Comparison of ENCODE assay signal across 8 mouse cellular contexts in the genomic region with DNA sequence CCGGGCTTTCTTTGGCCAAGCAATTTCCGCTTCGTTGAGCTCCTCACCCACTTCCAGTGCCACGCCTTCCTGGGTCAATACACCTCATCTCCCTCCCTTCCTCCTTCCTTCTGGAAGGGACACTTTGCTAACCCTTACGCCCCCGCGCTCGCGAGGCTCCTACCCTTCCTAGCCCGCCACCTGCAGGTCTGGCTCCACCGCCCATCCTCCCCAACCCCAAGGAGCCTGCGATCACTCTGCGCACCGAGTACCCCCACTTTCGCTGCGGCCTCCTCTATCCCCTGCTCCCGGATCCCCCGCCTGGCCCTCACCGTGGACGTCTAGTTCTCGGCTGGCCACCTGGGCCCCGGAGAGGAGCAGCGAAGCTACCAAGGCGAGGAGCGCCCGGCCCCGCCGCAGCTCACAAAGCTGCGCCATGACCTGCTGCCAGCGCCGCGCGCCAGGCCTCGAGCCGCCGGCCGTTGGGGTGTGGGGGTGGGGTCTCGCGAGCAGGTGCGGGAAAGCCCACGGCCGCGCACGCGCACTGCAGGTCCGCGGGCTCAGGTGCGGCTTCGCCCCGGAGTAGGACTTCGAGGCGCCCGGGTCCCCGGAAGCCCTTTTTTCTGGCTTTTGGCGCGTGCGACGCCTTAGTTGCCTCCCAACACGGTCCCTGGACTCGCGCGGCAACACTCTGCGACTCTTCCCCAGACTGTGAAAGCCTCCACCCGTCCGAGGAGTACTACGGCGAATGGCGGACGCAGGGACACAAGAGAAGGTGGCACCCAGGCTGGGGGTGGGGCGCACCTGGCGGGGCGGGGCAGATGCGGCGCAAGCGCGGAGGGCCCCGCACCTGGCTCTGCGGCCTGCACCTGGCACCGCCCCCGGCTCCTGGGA. TPM values are rescaled to one million over a fixed set of nuclear protein-coding genes. Genes with fewer than 3 reads are reported as not detected.
A peak's percentile ranks its signal among the peaks of the same experiment; 100 is the strongest.
DNase-seq lines count a peak whose midpoint lies in the region; ATAC-seq and TF ChIP-seq lines count a peak whose summit lies in the region.

A gene (minus strand): TSS at position 712 of the 873 bp plus-strand sequence.

- H3K27ac ChIP-seq in ES-Bruce4 (ENCODE audit: insufficient read depth, low read length) = peak within 1 kb of the TSS; percentile 31
- peak within 1 kb of the TSS; percentile 89 for H3K27ac ChIP-seq in embryonic facial prominence, embryonic 15.5 days (replicated peaks)
- no peak within 1 kb of the TSS for H3K27ac ChIP-seq in hindbrain, embryonic 11.5 days (ENCODE audit: low read depth, low read length)

- peak; percentile 82 for ATAC-seq in embryonic facial prominence, embryonic 15.5 days (ENCODE audit: insufficient number of reproducible peaks, low FRiP score, low TSS enrichment, low read depth)
- peak; percentile 65; the same call in 1 of the 2 replicates for ATAC-seq in hindbrain, embryonic 11.5 days (ENCODE audit: low FRiP score)
- no peak for ATAC-seq in erythroid progenitor cell, adult 5-6 weeks (replicated peaks; ENCODE audit: low FRiP score, poor library complexity, severe bottlenecking)

- peak within 1 kb of the TSS; percentile 87 for H3K4me3 ChIP-seq in ES-Bruce4 (ENCODE audit: low read depth, low read length)
- peak within 1 kb of the TSS; percentile 61 for H3K4me3 ChIP-seq in embryonic facial prominence, embryonic 15.5 days (replicated peaks)
- peak within 1 kb of the TSS; percentile 56 for H3K4me3 ChIP-seq in hindbrain, embryonic 11.5 days (ENCODE audit: low read depth, low read length)

- peak; percentile 81 to 93 for DNase-seq in adrenal gland, adult (ENCODE audit: inconsistent age in 2 of 2, low spot score in 1 of 2)
- peak; percentile 64 for DNase-seq in hindbrain, embryonic 11.5 days (ENCODE audit: low spot score)
- no peak for DNase-seq in layer of hippocampus, postnatal 25 days (ENCODE audit: extremely low spot score in 1 of 2, low spot score in 1 of 2)
- peak; percentile 88 for DNase-seq in lung, postnatal 36 days
- DNase-seq in retina, postnatal 7 days (ENCODE audit: low read depth, low spot score) = peak; percentile 58

- H3K4me1 ChIP-seq in ES-Bruce4 (ENCODE audit: control insufficient read depth, insufficient read depth, low read length) = peaks cover 2% of the 10 kb centered on the region
- H3K4me1 ChIP-seq in embryonic facial prominence, embryonic 15.5 days = peaks cover 27% of the 10 kb centered on the region
- H3K4me1 ChIP-seq in hindbrain, embryonic 11.5 days (replicated peaks; ENCODE audit: control insufficient read depth, insufficient read depth, low read length) = no peaks in the 10 kb centered on the region

- no peaks in the 10 kb centered on the region for H3K9me3 ChIP-seq in ES-Bruce4 (replicated peaks; ENCODE audit: control insufficient read depth, insufficient read depth, low read length, poor library complexity, severe bottlenecking)
- H3K9me3 ChIP-seq in embryonic facial prominence, embryonic 15.5 days (replicated peaks) = no peaks in the 10 kb centered on the region
- no peaks in the 10 kb centered on the region for H3K9me3 ChIP-seq in hindbrain, embryonic 11.5 days (ENCODE audit: control insufficient read depth, low read length)

- no peaks in the 10 kb centered on the region for H3K27me3 ChIP-seq in ES-Bruce4 (ENCODE audit: control insufficient read depth, insufficient read depth, low read length, poor library complexity, severe bottlenecking)
- H3K27me3 ChIP-seq in embryonic facial prominence, embryonic 15.5 days = peaks cover 27% of the 10 kb centered on the region
- peaks cover 29% of the 10 kb centered on the region for H3K27me3 ChIP-seq in hindbrain, embryonic 11.5 days (ENCODE audit: control insufficient read depth, insufficient read depth, low read length)

- peak; percentile 96 for TF ChIP-seq POLR2A in ES-Bruce4 (IDR thresholded peaks at IDR 0.05; ENCODE audit: insufficient read depth, low read length)

- TF ChIP-seq CTCF in ES-Bruce4 (IDR thresholded peaks at IDR 0.05; ENCODE audit: low read depth, low read length) = peak; percentile 14

- peaks cover 14% of the 10 kb centered on the region for H3K36me3 ChIP-seq in ES-Bruce4 (ENCODE audit: control insufficient read depth, insufficient read depth, low read length, poor library complexity, severe bottlenecking)
- no peaks in the 10 kb centered on the region for H3K36me3 ChIP-seq in embryonic facial prominence, embryonic 15.5 days
- no peaks in the 10 kb centered on the region for H3K36me3 ChIP-seq in hindbrain, embryonic 11.5 days (ENCODE audit: control insufficient read depth, insufficient read depth, low read length)

- 1% methylated on average over 80 of the region's 80 CpGs for WGBS in embryonic facial prominence, embryonic 15.5 days
- WGBS in hindbrain, embryonic 11.5 days = under 1% methylated on average over 76 of the region's 80 CpGs

- peak within 1 kb of the TSS; percentile 89 for H3K9ac ChIP-seq in ES-Bruce4 (ENCODE audit: low read depth, poor library complexity, severe bottlenecking)
- peak within 1 kb of the TSS; percentile 55 for H3K9ac ChIP-seq in embryonic facial prominence, embryonic 15.5 days
- peak within 1 kb of the TSS; percentile 69 for H3K9ac ChIP-seq in hindbrain, embryonic 11.5 days (ENCODE audit: low read depth, low read length)

- H3K4me2 ChIP-seq in embryonic facial prominence, embryonic 15.5 days (replicated peaks) = peak within 1 kb of the TSS; percentile 99
- H3K4me2 ChIP-seq in hindbrain, embryonic 11.5 days (replicated peaks; ENCODE audit: low read depth, low read length) = peak within 1 kb of the TSS; percentile 93

- TF ChIP-seq EP300 in ES-Bruce4 (IDR thresholded peaks at IDR 0.05; ENCODE audit: insufficient read depth, low read depth, low read length) = 0 out of 2 replicates have a peak, but pooled peaks have one; percentile 16

RNA-seq across cellular contexts. Expression of the gene that starts here (rescaled TPM):
- 264 and 288 TPM in 2 replicates for polyA plus RNA-seq in ES-Bruce4 (2011; ENCODE audit: insufficient read depth, insufficient read length, low read depth, missing spikeins)
- polyA plus RNA-seq in embryonic facial prominence, embryonic 15.5 days (2015; fragmentation: Nextera tagmentation; extraction: Ambion mirVana) = 212 and 261 TPM in 2 replicates
- polyA plus RNA-seq in hindbrain, embryonic 11.5 days (2014; fragmentation: Nextera tagmentation; extraction: Ambion mirVana) = 37.5 and 43.4 TPM in 2 replicates
- total RNA-seq in layer of hippocampus, postnatal 25 days (2021) = 10 to 100 TPM; 17.6 to 19.2 TPM
- 4.2 and 7.9 TPM in 2 replicates for total RNA-seq in erythroid progenitor cell, adult 5-6 weeks (2015; ENCODE audit: low replicate concordance)
- total RNA-seq in erythroid progenitor cell, adult 5-6 weeks (2017; ENCODE audit: low replicate concordance) = 3.0 TPM in 1 of 2 replicates, not detected in the other

Comparison
In these comparisons a context has a peak if more than half of its experiments do, and no peak if none do; other contexts are left out.
1. DNase-seq: peak in adrenal gland, adult (2 of 2), hindbrain, embryonic 11.5 days (single experiment), lung, postnatal 36 days (single experiment) and retina, postnatal 7 days (single experiment); none in layer of hippocampus, postnatal 25 days (0 of 2).
2. Peak in every context shown above with its lines, with median percentiles within 50 percentile points of each other: H3K4me3 ChIP-seq and H3K9ac ChIP-seq.